Mouse (Mus musculus): ENCODE measurements around the gene Gpr107.

DNA sequence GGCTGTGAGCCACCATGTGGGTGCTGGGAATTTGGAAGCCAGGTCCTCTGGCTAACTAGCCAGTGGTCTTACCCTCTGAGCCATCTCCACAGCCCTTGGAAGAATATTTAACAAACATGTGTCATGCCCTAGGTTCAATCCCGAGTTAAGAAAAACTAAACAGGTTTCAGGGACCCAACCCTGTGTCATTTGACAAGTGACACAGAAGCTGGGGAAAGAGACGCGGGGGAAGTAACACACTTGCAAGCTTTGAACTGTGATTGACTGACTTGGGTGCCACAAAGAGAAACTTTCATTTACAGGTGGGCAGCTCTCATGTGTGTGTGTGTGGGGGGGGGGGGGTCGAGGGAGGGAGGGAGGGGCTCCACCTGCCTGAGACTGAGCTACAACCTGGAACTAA, 18.1 kb upstream of the Gpr107 start:
- TF ChIP-seq CTCF (IDR thresholded peaks at IDR 0.05; ENCODE audit: control insufficient read depth, insufficient read depth, low read length) (no peak), POLR2A (IDR thresholded peaks at IDR 0.05; ENCODE audit: borderline replicate concordance, control insufficient read depth, low read depth, low read length) (no peak)

Measured in bone marrow, adult 2 months (tissue).